ENCODE assay signal across 15 mouse cellular contexts in the genomic region with DNA sequence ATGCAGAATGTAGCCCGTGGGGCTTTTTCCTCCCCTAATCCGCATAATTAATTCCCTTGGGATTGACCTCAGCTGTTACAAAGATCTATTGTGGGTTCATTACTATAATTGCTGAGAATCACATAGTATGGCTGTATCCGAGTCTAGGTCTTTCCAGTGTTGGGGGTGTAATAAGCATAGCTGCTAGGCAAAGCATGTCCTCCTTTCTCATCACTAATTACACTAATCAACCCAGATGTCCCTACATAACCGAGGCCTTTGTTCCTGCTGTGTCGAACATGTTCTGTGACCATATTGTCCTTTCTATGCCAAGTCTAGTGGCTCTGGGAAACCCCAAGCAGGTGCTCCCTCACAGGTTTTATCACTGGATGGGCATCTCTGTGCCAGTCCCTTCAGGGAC. TPM values are rescaled to one million over a fixed set of nuclear protein-coding genes. Genes with fewer than 3 reads are reported as not detected.
DNase-seq lines count a peak whose midpoint lies in the region; ATAC-seq and TF ChIP-seq lines count a peak whose summit lies in the region.
"Had no signal": no experiment of that assay in that cellular context is flagged by ENCODE, and none has a peak within 500 bp of the region (broad histone marks: within the 10 kb centered on the region; RNA-seq: fewer than 3 reads in every experiment).

No protein-coding gene starts in this region.

- peak overlapping the region; percentile 17; the same call in 1 of the 2 replicates for H3K27ac ChIP-seq in hindbrain, embryonic 10.5 days
- no peak overlapping the region for H3K27ac ChIP-seq in hindbrain, embryonic 16.5 days (ENCODE audit: low read depth, low read length)
- H3K27ac ChIP-seq in embryonic facial prominence, embryonic 15.5 days (replicated peaks), result no peak overlapping the region
- H3K27ac ChIP-seq in forebrain, postnatal 0 days (ENCODE audit: low read depth, low read length), result no peak overlapping the region
- H3K27ac ChIP-seq in midbrain, embryonic 15.5 days, result no peak overlapping the region
- no peak overlapping the region for H3K27ac ChIP-seq in gastrocnemius, adult 2 months

- H3K4me3 ChIP-seq in hindbrain, embryonic 10.5 days, result no peak overlapping the region
- H3K4me3 ChIP-seq in hindbrain, embryonic 16.5 days (ENCODE audit: low read length), result no peak overlapping the region
- H3K4me3 ChIP-seq in embryonic facial prominence, embryonic 15.5 days (replicated peaks), result no peak overlapping the region
- no peak overlapping the region for H3K4me3 ChIP-seq in forebrain, postnatal 0 days (ENCODE audit: low read depth, low read length)
- H3K4me3 ChIP-seq in midbrain, embryonic 15.5 days, result no peak overlapping the region
- no peak overlapping the region for H3K4me3 ChIP-seq in gastrocnemius, adult 2 months
- H3K4me3 ChIP-seq: myocyte had no signal

- 0 out of 2 replicates have a peak, but pooled peaks cover 4% of the 10 kb centered on the region for H3K4me1 ChIP-seq in hindbrain, embryonic 10.5 days (replicated peaks)
- peaks cover 7% of the 10 kb centered on the region for H3K4me1 ChIP-seq in hindbrain, embryonic 16.5 days (ENCODE audit: control insufficient read depth, insufficient read depth, low read depth, low read length)
- H3K4me1 ChIP-seq in embryonic facial prominence, embryonic 15.5 days, result no peaks in the 10 kb centered on the region
- no peaks in the 10 kb centered on the region for H3K4me1 ChIP-seq in forebrain, postnatal 0 days (ENCODE audit: insufficient read depth)
- peaks cover 8% of the 10 kb centered on the region for H3K4me1 ChIP-seq in midbrain, embryonic 15.5 days

- no peak for ATAC-seq in hindbrain, embryonic 16.5 days
- peak; percentile 39; the same call in 1 of the 2 replicates for ATAC-seq in embryonic facial prominence, embryonic 15.5 days (ENCODE audit: insufficient number of reproducible peaks, low FRiP score, low TSS enrichment, low read depth)
- ATAC-seq in forebrain, postnatal 0 days, result peak; percentile 39; the same call in 1 of the 2 replicates
- ATAC-seq in midbrain, embryonic 15.5 days (replicated peaks), result peak; percentile 61; the same call in 1 of the 2 replicates

- no peak for TF ChIP-seq CTCF in forebrain, postnatal 0 days (IDR thresholded peaks at IDR 0.05; ENCODE audit: low read depth)
- no peak for TF ChIP-seq CTCF in gastrocnemius, adult 2 months (IDR thresholded peaks at IDR 0.05)

- peaks cover 42% of the 10 kb centered on the region for H3K36me3 ChIP-seq in hindbrain, embryonic 10.5 days
- H3K36me3 ChIP-seq in hindbrain, embryonic 16.5 days (ENCODE audit: control insufficient read depth, insufficient read depth, low read length), result peaks cover 2% of the 10 kb centered on the region
- peaks cover 32% of the 10 kb centered on the region for H3K36me3 ChIP-seq in embryonic facial prominence, embryonic 15.5 days
- H3K36me3 ChIP-seq in forebrain, postnatal 0 days (ENCODE audit: insufficient read depth), result peaks cover 11% of the 10 kb centered on the region
- H3K36me3 ChIP-seq in midbrain, embryonic 15.5 days (replicated peaks), result 0 out of 2 replicates have a peak, but pooled peaks cover 4% of the 10 kb centered on the region

- no peak overlapping the region for H3K4me2 ChIP-seq in hindbrain, embryonic 16.5 days (ENCODE audit: low read length)
- H3K4me2 ChIP-seq in embryonic facial prominence, embryonic 15.5 days (replicated peaks), result no peak overlapping the region
- no peak overlapping the region for H3K4me2 ChIP-seq in forebrain, postnatal 0 days (ENCODE audit: low read depth)
- no peak overlapping the region for H3K4me2 ChIP-seq in midbrain, embryonic 15.5 days
- H3K4me2 ChIP-seq: lung, embryonic 14.5 days had no signal

- H3K9ac ChIP-seq in hindbrain, embryonic 16.5 days (ENCODE audit: low read depth, low read length), result no peak overlapping the region
- H3K9ac ChIP-seq in embryonic facial prominence, embryonic 15.5 days, result no peak overlapping the region
- H3K9ac ChIP-seq in forebrain, postnatal 0 days, result no peak overlapping the region
- no peak overlapping the region for H3K9ac ChIP-seq in midbrain, embryonic 15.5 days
- H3K9ac ChIP-seq: lung, embryonic 14.5 days had no signal

- peaks cover 9% of the 10 kb centered on the region; the same call in 1 of the 2 replicates for H3K9me3 ChIP-seq in hindbrain, embryonic 10.5 days
- no peaks in the 10 kb centered on the region for H3K9me3 ChIP-seq in hindbrain, embryonic 16.5 days (ENCODE audit: control insufficient read depth, low read length)
- H3K9me3 ChIP-seq in embryonic facial prominence, embryonic 15.5 days (replicated peaks), result no peaks in the 10 kb centered on the region
- H3K9me3 ChIP-seq in forebrain, postnatal 0 days (ENCODE audit: low read length), result no peaks in the 10 kb centered on the region
- no peaks in the 10 kb centered on the region for H3K9me3 ChIP-seq in midbrain, embryonic 15.5 days
- H3K9me3 ChIP-seq: G1E had no signal

- H3K27me3 ChIP-seq in hindbrain, embryonic 10.5 days (ENCODE audit: insufficient read depth, poor library complexity, severe bottlenecking), result no peaks in the 10 kb centered on the region
- no peaks in the 10 kb centered on the region for H3K27me3 ChIP-seq in hindbrain, embryonic 16.5 days (replicated peaks; ENCODE audit: control insufficient read depth, insufficient read depth, low read length)
- H3K27me3 ChIP-seq in embryonic facial prominence, embryonic 15.5 days, result no peaks in the 10 kb centered on the region
- no peaks in the 10 kb centered on the region for H3K27me3 ChIP-seq in forebrain, postnatal 0 days (ENCODE audit: insufficient read depth, low read length)
- H3K27me3 ChIP-seq in midbrain, embryonic 15.5 days (replicated peaks), result no peaks in the 10 kb centered on the region

- intact Hi-C loops in gastrocnemius, adult 2 months (cut with DNase I), result no loop called here

- no peak for DNase-seq in hindbrain, embryonic 10.5 days (ENCODE audit: low spot score)
- DNase-seq in forebrain, postnatal 0 days, result peak; percentile 24
- no peak for DNase-seq in thymus, postnatal 36 days
- DNase-seq in gastrocnemius, adult 2 months, result no peak
- DNase-seq in adrenal gland, postnatal 14 days, result no peak
- DNase-seq: adrenal gland, postnatal 10 days; kidney, adult 18-20 months; kidney, postnatal 36 days; lung, embryonic 14.5 days; thymus, adult 2 months had no signal

- 83% methylated on average over 5 of the region's 5 CpGs for WGBS in hindbrain, embryonic 10.5 days
- 34% methylated on average over 5 of the region's 5 CpGs for WGBS in hindbrain, embryonic 16.5 days
- WGBS in embryonic facial prominence, embryonic 15.5 days, result 72% methylated on average over 5 of the region's 5 CpGs
- WGBS in forebrain, postnatal 0 days, result 37% methylated on average over 5 of the region's 5 CpGs
- WGBS in midbrain, embryonic 15.5 days, result 44% methylated on average over 5 of the region's 5 CpGs

RNA-seq across cellular contexts. Expression of a gene that starts 40.3 kb away (rescaled TPM):
- polyA plus RNA-seq in hindbrain, embryonic 10.5 days (2016; fragmentation: Nextera tagmentation; extraction: Ambion mirVana), result 70.3 and 70.5 TPM in 2 replicates
- polyA plus RNA-seq in hindbrain, embryonic 16.5 days (2015; fragmentation: Nextera tagmentation; extraction: Ambion mirVana), result 76.3 and 77.0 TPM in 2 replicates
- polyA plus RNA-seq in embryonic facial prominence, embryonic 15.5 days (2015; fragmentation: Nextera tagmentation; extraction: Ambion mirVana), result 80.3 and 86.1 TPM in 2 replicates
- total RNA-seq in forebrain, postnatal 0 days (2014; rRNA removed), result 43.6 and 43.7 TPM in 2 replicates
- polyA plus RNA-seq in forebrain, postnatal 0 days (2015; fragmentation: Nextera tagmentation; extraction: Ambion mirVana), result 51.0 and 61.0 TPM in 2 replicates
- 93.0 and 94.3 TPM in 2 replicates for polyA plus RNA-seq in midbrain, embryonic 15.5 days (2015; fragmentation: Nextera tagmentation; extraction: Ambion mirVana)
- 10 to 100 TPM; 48.6 to 50.9 TPM for total RNA-seq in gastrocnemius, adult 2 months (2021)
- 52.8 and 57.8 TPM in 2 replicates for total RNA-seq in adrenal gland, postnatal 14 days (2021)

RNA-seq across cellular contexts. Expression of a gene that starts 40.4 kb away (rescaled TPM):
- polyA plus RNA-seq in hindbrain, embryonic 10.5 days (2016; fragmentation: Nextera tagmentation; extraction: Ambion mirVana), result 49.5 and 50.1 TPM in 2 replicates
- polyA plus RNA-seq in hindbrain, embryonic 16.5 days (2015; fragmentation: Nextera tagmentation; extraction: Ambion mirVana), result 55.8 and 61.4 TPM in 2 replicates
- 39.7 and 40.0 TPM in 2 replicates for polyA plus RNA-seq in embryonic facial prominence, embryonic 15.5 days (2015; fragmentation: Nextera tagmentation; extraction: Ambion mirVana)
- 40.7 and 49.9 TPM in 2 replicates for total RNA-seq in forebrain, postnatal 0 days (2014; rRNA removed)
- 33.2 and 52.9 TPM in 2 replicates for polyA plus RNA-seq in forebrain, postnatal 0 days (2015; fragmentation: Nextera tagmentation; extraction: Ambion mirVana)
- 57.5 and 64.8 TPM in 2 replicates for polyA plus RNA-seq in midbrain, embryonic 15.5 days (2015; fragmentation: Nextera tagmentation; extraction: Ambion mirVana)
- 1 to 10 TPM; 7.6 to 9.2 TPM for total RNA-seq in gastrocnemius, adult 2 months (2021)
- 29.5 and 36.4 TPM in 2 replicates for total RNA-seq in adrenal gland, postnatal 14 days (2021)
